Mouse (Mus musculus) ovary, postnatal 14 days (tissue): ENCODE data around the gene Mmp19.
"Not testable (repeated sequence)": the region's sequence is repeated elsewhere in the genome, so short reads cannot be mapped to it uniquely, and the experiment has no call there.

Experiments used
- DNase-seq: peaks from one replicate; pipeline ENCODE4 v3.0.0; 2022; ENCODE audit warnings: low spot score

Gene Mmp19

DNA sequence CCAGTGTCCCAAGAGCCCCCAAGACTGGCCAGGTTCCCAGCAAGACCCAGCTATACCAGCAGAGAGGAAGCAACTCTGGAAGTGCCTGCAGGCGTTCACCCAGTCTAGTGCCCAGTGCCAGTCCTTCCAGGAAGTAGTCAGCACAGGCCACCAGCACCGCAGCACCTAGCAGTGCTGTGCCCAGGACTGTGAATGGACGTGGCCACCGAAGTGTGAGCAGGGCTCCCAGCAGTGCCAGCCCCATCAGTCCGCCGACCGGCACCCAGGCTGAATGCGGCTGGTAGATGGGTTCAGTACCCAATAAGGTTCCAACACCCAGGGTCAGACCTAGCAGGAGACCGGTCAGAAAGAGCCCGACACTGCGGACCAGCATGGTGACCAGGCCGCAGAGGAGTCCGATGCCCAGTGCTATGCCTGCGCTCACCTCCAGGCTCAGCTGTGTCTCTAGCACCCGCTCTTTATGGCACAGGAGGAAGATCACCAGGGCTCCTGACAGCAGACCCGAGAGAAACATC lies 11.3 kb downstream of the Mmp19 start:
- DNase-seq: no peak

DNA sequence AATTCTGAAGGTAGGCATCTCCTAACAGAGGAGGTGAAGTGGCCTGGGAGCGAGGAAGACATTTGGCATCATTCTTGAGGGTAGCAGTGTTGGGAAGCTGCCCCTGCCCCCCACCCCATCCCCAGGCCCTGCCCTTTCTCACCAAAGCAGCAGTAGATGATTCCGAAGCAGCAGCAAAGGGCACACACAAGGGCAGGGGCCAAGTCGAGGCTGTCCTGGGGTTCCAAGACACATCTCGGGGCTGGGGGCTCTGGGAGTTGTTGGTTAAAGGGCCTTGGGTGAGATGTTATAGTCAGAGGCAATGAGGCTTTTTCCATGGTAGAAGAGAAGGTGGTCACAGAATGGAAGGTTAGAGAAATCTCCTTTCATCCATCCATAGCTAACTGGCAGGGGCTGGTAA lies 12.2 kb downstream of the Mmp19 start:
- no peak for DNase-seq

DNA sequence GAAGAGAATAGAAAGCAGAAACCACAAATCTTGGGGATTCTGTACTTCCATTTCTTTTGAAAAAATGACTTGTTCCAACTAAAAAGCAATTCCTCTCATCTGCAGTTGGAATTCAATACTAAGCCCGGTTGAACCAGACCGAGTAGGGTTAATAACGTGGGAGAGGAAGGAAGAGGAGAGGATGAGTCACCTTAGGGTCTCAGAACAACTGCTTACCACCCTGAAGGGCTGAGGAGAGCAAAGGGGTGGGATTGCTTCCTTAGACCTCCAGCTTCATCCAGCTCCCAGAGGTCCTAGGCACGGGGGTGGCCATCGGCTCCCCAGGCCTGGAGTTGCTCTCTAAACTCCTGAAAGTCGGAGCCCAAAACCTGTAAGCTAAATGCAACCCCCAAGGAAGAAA lies 12.7 kb downstream of the Mmp19 start:
- no peak for DNase-seq

DNA sequence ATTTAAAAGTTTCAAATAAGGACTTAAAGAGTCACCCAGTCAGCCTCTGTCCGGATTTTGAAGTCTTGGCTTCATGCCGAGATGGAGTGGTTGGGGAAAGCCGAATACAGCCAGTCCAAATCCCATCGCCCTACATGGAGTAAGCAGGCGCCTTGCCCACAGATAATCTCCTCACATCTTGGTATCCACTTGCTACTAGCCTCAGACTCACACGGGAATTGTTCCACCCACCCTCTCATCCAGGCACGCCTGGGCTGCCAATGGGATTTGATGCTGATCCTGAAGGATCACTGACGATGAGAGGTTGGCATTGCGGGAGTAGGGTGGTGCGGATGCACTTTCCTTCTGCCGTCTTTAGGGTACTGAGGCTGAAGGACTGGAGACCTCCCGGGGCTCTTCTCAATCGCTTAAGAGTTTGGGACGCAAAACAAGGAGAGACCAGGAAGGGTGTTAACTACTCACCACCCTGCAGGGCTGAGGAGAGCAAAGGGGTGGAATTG lies 13.1 kb downstream of the Mmp19 start, which contains the start of gene Dnajc14:
Gene Dnajc14, plus strand, starts transcription at position 292 of the 500 bp plus-strand sequence.
- peak; percentile 42 for DNase-seq

DNA sequence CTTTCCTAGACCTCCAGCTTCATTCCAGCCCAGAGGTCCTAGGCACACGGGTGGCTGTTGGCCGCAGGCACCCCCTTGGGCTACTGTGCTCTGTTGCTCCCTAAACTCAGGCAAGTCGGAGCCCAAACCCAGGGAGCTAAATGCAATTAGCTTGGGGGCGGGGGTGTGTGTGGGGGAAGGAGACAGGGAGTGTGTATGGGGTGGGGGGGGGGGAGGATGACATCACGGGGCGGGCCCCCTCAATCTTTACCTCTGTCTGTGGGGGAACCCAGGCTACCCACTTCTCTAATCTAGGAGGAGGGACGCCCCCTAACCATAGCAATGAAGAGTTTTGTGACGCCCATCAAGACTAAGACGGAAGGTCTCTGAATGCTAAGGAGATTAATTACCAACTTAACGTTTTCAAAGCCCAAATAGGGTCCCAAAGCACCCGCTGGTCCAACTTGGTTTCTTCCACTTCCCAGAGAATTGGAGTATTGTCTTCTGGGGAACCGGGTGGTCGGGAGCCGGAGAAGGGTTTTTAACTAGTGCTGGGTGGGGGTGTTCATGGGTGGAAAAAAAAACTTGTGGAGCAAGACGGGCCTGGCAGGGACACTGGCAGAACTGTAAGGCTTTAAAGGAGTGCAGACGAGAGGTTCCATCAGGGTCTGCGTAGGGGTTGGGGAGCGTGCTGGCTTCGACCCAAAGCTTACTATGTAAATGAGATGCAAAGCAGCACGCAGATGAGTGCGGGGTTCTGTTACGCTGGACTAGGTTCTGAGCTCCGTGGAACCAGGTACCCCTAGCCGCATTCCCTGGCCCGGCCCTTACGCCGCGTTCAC lies 13.8 kb downstream of the Mmp19 start, which contains the start of gene Tmem198b:
Gene Tmem198b, minus strand, starts transcription at position 100 of the 821 bp plus-strand sequence.
- peak; percentile 65 for DNase-seq

DNA sequence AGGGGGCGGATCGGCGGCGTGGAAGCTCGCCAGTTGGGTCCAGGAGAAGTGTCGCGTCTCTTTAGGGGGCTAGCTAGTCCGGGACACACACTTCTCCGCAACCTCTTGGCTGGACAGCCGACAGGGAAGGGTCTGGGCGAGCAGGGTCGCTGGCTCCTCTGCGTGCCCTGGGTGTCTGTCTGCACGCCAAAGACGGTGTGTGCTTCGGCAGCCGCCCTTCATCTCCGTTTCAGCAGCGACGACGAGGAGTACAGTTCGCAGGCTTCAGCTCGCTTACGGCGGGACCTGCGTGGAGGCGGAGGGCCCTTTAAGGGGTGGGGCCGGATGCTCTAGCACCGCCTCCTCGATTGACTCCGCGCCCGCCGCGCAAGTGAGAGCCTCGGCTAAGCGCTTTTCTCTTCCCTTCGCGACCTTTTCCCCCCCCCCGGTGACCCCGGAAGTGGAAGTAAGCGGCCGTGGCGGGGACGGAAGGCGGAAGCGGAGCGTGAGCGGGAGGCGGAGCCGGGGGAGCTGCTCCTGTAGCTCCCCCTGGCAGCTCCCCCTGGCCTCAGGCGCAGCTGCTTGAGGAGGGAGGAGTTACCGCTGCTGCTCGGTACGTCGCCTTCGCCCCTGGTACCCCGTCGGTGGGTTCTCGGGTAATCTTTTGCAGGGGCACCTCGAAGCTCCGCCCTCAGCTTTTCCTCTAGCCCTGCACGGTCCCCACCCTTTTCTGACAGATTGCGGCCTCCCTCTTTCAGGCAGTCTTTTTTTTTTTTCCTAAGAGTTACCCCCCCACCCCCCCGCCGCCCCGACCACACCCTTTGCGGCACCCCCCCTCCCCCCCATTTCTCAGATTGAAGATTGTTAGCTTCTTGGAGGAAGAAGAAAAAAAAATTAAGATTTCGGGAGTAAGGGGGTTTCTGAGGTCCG lies 14.6 kb downstream of the Mmp19 start:
- peak; percentile 88 for DNase-seq

DNA sequence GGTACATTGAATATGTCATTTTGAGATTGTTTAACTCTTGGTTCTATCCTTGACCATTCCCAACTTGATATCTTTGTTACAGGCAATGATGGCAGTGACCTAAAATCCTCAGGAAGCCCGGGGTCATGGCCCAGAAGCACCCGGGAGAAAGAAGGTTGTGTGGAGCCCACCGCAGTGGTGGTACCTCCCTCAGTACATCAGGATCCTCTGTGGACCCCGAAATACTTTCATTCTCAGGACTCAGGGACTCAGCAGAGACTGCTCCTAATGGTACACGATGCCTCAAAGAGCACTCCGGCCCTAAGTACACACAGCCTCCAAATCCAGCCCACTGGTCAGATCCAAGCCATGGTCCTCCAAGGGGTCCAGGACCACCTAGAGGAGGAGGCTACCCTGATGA lies 15.4 kb downstream of the Mmp19 start:
- DNase-seq: no peak

DNA sequence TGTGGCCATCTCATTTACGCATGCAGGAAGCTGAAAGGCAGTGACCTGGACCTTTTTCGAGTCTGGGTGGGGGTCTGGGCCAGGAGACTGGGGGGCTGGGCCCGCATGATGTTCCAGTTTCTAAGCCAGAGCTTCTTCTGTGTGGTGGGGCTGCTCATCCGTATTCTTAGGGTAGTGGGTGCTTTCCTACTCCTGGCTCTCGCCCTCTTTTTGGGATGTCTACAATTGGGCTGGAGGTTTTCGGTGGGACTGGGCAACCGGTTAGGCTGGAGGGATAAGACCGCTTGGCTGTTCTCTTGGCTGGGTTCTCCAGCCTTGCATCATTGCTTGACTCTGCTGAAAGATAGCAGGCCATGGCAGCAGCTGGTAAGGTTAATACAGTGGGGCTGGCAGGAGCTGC lies 16.3 kb downstream of the Mmp19 start:
- DNase-seq: no peak

DNA sequence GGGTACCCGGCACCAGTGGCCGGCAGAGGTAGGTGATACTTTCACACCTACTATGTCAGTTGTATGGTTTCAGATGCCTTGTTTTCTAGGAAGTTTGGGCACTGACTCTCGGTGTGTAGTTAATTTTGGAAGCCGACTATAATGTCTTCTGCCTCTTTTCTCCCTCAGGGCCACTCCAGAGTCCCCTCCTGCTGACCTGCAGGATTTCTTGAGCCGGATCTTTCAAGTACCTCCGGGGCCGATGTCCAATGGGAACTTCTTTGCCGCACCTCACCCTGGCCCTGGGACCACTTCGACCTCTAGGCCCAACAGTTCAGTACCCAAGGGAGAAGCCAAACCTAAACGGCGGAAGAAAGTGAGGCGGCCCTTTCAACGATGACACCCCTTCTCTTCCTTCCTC lies 26.3 kb downstream of the Mmp19 start, which contains the start of gene Sarnp:
Gene Sarnp, plus strand, starts transcription at position 301 of the 400 bp plus-strand sequence.
- no peak for DNase-seq

DNA sequence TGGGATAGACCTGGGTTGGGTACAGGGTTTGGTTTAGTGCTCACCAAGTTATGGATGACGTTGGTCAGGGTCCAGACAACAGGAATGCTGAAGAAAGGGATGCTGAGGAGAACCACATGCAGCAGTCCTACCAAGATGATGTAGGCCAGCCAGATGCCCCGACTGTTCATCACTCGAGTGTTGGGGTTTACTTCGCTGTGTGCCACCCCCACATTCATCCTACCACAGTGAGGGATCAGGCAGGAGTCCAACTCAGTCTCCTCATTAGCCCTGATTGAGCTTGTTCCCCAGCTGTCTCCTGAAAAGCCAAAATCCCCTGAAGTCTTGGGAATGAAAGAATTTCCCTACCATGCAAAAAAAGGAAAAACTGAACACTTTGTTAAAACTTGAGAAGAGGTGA lies 29.5 kb downstream of the Mmp19 start:
- no peak for DNase-seq

DNA sequence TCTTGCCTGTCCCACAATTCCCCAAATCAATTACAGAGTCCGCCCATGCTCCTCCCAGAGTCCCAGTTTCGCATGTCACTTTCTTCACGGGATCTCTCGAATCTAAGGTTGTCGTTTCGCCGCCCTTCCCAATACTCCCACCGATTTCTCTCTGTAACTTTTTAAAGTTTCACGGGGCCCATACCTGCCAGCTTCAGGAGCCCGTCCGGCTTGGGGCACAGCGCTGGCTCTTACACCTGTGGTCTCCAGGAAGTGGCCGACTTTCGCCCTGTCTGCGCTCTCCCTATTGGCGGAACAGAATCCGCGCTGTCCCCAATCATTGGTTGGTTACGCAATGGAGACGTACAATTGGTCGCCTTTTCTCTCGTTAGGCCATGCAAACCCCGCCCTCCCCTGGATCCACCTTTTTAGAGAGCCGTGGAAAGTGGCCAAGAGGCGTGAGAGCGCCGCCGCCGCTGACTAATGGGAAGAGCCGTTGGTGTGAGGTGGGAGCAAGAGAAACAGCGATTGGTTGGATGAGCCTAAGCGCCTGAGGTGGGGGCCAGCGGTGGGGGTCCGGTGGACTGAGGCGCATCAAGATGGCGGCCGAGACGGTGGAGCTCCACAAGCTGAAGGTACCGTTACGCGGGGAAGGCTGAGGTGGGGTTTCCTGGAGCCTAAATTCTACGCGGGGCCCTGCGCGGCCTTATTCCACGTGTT lies 30.8 kb downstream of the Mmp19 start, which contains the start of gene Ormdl2:
Gene Ormdl2, minus strand, starts transcription at position 288 of the 699 bp plus-strand sequence.
- peak; percentile 99 for DNase-seq

DNA sequence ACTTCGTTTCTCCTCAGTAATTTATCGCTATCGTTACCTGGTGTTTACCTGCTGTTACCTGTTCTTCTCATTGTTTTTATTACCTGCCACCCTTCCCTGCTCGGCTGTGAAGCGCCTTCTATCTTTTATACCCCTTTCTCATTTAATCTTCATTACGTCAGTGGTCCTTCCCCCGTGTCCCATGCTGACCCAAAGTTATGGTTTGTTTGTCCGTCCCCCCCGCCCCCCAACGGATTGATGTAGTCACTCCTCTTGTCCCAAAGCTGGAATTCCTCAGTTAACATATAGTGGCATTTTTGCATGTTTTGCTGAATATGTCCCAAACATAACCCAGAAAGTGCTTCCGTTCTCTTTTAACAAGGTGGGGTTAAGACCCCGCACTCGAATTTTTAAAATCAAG lies 31.4 kb downstream of the Mmp19 start:
- DNase-seq: no peak

DNA sequence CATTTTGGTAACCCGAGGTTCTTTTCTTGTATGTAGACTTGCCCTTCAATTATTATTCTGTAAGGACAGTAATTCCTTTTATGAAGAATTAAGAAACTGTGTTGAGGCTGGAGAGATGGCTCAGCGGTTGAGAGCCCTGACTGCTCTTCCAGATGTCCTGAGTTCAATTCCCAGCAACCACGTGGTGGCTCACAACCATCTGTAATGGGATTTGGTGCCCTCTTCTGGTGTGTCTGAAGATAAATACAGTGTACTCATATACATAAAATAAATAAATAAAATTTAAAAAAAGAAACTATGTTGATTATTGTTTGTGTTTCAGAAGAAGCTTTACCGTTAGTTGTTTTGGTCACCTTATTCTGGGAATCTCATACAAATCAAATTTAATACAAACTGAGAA lies 32.4 kb downstream of the Mmp19 start:
- not testable (repeated sequence) for DNase-seq

DNA sequence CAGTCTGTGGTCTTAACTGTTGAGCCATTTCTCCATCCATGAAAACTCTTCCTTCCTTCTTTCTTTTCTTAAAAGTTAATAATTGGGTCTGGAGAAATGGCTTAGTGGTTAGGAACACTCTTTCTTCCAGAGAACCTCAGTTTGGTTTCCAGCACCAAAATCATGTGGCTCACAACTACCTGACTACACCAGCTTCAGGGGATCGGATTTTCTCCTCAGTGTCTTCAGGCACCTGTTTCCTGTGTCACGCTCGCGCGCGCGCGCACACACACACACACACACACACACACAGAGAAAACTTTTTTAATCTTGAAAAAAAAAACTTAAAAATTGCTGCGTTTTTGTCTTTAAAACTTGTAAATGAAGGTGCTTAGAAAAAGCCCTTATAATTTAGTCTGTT lies 33.1 kb downstream of the Mmp19 start:
- DNase-seq: no peak

DNA sequence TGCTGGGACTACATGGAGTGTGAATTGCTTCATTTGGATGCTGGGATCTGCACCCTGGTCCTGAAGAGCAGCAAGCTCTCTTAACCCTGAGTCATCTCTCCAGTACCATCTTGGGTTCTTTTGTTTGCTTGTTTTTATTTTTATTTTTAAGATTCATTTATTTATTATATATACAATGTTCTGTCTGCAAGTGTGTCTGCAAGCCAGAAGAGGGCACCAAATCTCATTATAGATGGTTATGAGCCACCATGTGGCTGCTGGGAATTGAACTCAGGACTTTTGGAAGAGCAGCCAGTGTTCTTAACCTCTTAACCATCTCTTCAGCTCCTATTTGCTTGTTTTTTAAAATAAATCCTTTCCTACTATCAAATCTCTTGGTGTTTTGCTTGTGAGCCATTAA lies 46.7 kb downstream of the Mmp19 start:
- DNase-seq: no peak

DNA sequence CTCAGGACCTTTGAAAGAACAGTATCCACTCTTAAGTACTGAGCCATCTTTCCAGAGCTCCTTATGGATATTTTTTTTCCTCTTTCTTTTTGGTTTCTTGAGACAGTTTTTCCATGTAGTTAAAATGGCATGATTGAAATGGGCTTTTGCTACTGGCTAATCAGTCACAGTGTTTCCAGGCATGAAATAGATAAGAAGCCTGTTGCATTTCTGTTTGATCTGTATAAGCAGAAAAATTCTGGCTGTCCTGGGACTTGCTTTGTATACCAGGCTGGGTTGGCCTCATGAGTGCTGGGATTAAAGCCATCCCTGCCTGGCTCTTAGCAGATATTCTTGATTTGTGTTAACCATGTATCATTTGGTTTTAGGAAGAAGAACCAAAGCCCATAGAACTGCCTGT lies 48.7 kb downstream of the Mmp19 start:
- DNase-seq: no peak

DNA sequence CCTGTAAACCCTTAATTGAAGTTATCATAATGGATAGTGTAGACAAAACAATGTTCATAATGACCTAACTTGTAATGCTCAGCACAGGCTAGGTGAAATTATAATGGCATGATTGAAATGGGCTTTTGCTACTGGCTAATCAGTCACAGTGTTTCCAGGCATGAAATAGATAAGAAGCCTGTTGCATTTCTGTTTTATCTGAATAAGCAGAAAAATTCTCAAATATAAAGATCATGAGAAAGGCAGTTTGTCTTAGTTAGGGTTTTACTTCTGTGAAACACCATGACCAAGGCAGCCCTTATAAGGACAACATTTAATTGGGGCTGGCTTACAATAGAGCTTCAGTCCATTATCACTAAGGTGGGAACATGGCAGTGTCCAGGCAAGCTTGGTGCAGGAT lies 49.9 kb downstream of the Mmp19 start:
- DNase-seq: no peak

DNA sequence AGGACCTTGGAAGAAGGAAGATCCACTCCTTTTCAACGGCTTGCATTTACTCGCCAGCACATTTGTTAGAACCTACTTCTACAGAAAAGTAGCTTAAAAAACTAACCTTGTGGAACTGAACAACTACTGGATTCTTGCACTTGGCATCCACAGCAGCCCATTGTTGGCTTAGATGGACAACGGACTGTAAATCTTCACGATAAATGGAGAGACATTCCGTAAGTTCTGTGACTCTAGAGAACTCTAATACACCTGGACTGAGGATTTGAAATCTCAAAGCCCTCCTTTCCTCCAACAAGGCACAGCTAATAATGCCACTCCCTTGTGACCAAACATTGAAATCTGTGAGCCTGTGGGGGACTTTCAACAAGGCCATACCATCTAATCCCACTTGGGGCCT lies 52.5 kb downstream of the Mmp19 start:
- DNase-seq: no peak

DNA sequence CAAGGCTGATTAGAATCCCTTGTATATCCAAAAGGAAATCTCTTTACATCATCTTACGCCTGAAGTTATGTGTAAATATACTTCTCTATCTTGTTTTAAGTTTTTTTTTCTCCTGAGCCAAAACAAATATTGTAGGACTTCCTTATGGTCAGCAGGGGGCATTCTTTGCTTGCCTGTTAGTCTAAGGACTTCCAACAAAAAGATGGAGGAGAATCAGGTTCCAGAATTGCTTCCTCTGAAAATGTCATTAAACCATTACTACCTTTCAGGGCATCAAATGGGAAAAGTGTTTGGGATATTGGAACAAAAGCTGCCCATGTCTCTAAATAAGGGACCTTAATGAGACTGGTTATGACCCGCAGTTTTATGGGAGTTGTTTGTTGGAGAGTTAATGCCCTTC lies 54.8 kb downstream of the Mmp19 start:
- DNase-seq: no peak

DNA sequence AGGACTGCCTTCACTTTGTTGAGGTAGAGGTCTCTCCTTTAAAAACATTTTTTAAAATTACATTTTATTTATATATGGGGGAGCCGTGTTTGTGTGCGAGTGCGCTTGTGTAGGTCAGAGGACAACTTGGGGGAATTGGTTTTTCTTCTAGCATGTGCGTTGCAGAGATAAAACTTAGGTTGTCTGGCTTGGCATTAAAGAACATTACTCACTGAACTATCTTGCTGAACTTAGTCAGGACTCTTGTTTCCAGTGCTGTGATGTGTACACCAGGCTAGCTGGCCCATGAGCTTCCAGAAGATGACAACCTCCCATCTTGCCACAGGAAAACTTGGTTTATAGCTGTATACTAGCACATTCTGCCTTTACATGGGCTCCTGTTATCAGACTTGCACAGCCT lies 56.0 kb downstream of the Mmp19 start:
- no peak for DNase-seq

DNA sequence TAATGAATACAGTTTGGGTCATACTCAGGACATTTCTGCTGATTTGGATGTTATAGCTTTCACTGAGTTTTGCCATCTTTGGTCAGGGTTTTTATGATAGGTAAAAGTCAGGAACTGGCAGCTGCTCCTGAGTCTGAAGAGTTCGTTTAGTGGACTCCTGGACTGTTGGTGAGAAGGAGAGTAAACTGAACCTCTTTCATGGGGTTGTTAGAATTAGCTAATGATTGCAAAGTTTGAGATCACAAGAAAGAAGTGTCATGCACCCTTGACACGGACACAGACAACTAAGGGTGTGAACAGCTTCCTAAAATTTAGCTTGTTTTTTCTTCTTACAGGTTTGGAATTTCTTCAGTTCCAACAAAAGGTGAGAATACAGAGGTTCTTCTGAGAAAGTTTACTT lies 57.7 kb downstream of the Mmp19 start:
- no peak for DNase-seq

DNA sequence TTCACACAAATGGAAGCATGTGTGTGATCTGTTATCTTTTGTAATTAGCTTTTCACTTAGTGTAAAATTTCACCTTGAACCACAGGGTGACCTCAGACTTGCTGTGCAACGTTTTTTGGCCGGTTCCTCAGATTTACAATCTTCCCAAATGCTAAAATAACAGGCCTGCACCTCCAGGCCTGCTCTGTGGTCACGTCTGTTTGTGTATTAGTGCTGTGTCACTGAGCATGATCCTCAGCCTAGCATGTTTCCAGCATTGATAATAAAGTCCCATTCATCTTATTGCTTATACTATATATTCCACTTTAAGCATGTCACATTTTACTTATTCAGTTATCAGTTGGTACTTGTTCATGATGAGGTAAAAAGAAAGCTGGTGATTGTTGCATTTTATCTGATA lies 59.6 kb downstream of the Mmp19 start:
- DNase-seq: no peak
